Mouse (Mus musculus) embryonic facial prominence, embryonic 15.5 days (tissue): Measurements from ENCODE around the gene Numa1. TPM values are rescaled to one million over a fixed set of nuclear protein-coding genes. Genes with fewer than 3 reads are reported as not detected.
A peak's percentile ranks its signal among the peaks of the same experiment; 100 is the strongest.
"Not testable (repeated sequence)": the region's sequence is repeated elsewhere in the genome, so short reads cannot be mapped to it uniquely, and the experiment has no call there.

Experiments used
- ATAC-seq: fragments of 200-750 bp; cut with Nextera tagmentation; 2 replicates; pipeline ENCODE4 v1.8.0; 2017; ENCODE audit warnings: low read depth, moderate TSS enrichment; ENCODE audit not compliant: insufficient number of reproducible peaks, low FRiP score, low TSS enrichment
- H3K27ac ChIP-seq: fragments of 300-500 bp; sonication (generic); replicated peaks from 2 replicates; pipeline ENCODE4 v1.5.1; 2015; ENCODE audit warnings: mild to moderate bottlenecking, inconsistent platforms
- H3K27me3 ChIP-seq: fragments of 300-500 bp; sonication (generic); 2 replicates; pipeline ENCODE4 v1.6.1; 2015; ENCODE audit warnings: inconsistent platforms
- H3K36me3 ChIP-seq: fragments of 300-500 bp; sonication (generic); 2 replicates; pipeline ENCODE4 v1.6.1; 2015; ENCODE audit warnings: mild to moderate bottlenecking, inconsistent platforms
- H3K4me1 ChIP-seq: fragments of 300-500 bp; sonication (generic); 2 replicates; pipeline ENCODE4 v1.6.1; 2015; ENCODE audit warnings: inconsistent platforms
- H3K4me2 ChIP-seq: fragments of 300-500 bp; sonication (generic); replicated peaks from 2 replicates; pipeline ENCODE4 v1.6.1; 2015; ENCODE audit warnings: mild to moderate bottlenecking, inconsistent platforms
- H3K4me3 ChIP-seq: fragments of 300-500 bp; sonication (generic); replicated peaks from 2 replicates; pipeline ENCODE4 v1.5.1; 2015; ENCODE audit warnings: mild to moderate bottlenecking, inconsistent platforms
- H3K9ac ChIP-seq: fragments of 300-500 bp; sonication (generic); 2 replicates; pipeline ENCODE4 v1.6.1; 2015; ENCODE audit warnings: inconsistent platforms
- H3K9me3 ChIP-seq: fragments of 300-500 bp; sonication (generic); replicated peaks from 2 replicates; pipeline ENCODE4 v1.6.1; 2016; ENCODE audit warnings: inconsistent platforms
- WGBS: fragments of 180-500 bp; shearing (Covaris S2); methylation state at CpG from one replicate; pipeline ENCODE4 v1.1.7; 2015; 5-methylcytosine and 5-hydroxymethylcytosine counted together
- polyA plus RNA-seq: library from polyadenylated mRNA; unstranded; fragments of >200 nt; fragmentation: Nextera tagmentation; extraction: Ambion mirVana; gene quantifications from 2 replicates; pipeline ENCODE4 v1.2.1, GENCODE M21; 2015

Gene Numa1
- polyA plus RNA-seq, 1 experiment from 2014 or later: 73.7 TPM

DNA sequence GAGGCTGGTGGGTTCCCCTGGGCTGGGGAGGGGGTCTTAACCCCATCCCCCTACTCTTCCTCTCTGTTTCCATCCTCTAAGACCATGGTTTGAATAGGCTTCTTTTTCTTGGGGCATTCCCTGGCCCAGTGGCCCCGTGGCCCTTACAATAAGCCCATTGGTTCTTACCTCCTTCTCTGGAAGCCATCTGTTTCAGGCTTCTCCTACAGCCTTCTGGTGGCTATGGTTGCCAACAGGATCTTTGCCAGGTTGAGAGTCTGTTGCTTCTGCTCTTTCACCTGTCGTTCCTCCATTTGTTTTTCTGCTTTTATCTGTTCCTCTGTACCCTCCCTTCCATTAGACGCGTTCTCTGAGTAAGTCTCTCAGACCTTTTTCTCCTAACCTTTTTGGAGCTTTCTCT, 3.7 kb downstream of the Numa1 start:
- Histone ChIP-seq H3K9me3 (no peaks in the 10 kb centered on the region), H3K4me2 (no peak overlapping the region), H3K27me3 (no peaks in the 10 kb centered on the region), H3K4me3 (no peak overlapping the region), H3K4me1 (peaks cover 18% of the 10 kb centered on the region; the same call in 1 of the 2 replicates), H3K9ac (no peak overlapping the region), H3K36me3 (no peaks in the 10 kb centered on the region), H3K27ac (no peak overlapping the region)
- ATAC-seq: no peak
- WGBS: 91% methylated on average over 4 of the region's 4 CpGs

DNA sequence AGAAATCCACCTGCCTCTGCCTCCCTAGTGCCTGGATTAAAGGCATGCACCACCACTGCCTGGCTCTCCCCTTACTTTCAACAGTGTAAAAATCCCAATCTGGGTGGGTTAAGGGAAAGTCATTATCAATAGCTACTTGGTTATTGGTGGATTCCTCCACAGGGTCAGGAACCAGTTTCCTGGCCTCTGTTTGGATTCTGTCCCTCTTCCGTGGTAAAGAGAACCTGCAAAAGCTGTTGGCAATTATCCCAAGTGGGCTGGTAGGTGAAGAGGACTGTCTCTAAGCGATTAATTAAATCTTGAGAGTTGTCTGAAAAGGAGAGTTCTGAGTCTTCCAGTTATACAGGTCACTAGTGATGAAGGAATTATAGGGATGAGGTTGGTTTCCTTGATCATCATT, 4.4 kb downstream of the Numa1 start:
- Histone ChIP-seq H3K27ac (no peak overlapping the region), H3K27me3 (no peaks in the 10 kb centered on the region), H3K9ac (no peak overlapping the region), H3K4me1 (peaks cover 15% of the 10 kb centered on the region; the same call in 1 of the 2 replicates), H3K9me3 (no peaks in the 10 kb centered on the region), H3K36me3 (no peaks in the 10 kb centered on the region), H3K4me2 (no peak overlapping the region), H3K4me3 (no peak overlapping the region)
- 73% methylated on average over 2 of the region's 2 CpGs for WGBS
- no peak for ATAC-seq

DNA sequence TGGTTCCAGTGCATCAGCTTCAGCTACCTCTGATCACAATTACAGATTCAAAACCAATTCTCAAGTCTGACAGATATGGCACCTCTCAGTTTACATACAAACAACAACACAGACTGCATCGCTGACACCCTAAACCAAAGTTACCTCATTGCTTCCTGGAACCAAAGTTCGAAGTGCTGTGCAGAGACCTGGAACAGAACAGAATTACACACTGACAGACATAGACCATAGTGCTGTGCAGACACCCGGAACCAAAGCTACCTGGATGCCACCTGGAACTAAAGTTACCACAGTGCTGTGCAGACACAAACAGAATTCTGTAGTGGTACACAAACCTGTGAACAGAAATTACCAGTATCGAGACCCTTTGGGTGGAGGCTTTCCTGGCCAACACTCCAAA, 5.8 kb downstream of the Numa1 start:
- 87% methylated on average over 4 of the region's 4 CpGs for WGBS
- no peak for ATAC-seq
- Histone ChIP-seq H3K4me2 (no peak overlapping the region), H3K4me1 (peaks cover 12% of the 10 kb centered on the region; the same call in 1 of the 2 replicates), H3K9me3 (no peaks in the 10 kb centered on the region), H3K9ac (no peak overlapping the region), H3K36me3 (no peaks in the 10 kb centered on the region), H3K27ac (no peak overlapping the region), H3K4me3 (no peak overlapping the region), H3K27me3 (no peaks in the 10 kb centered on the region)

DNA sequence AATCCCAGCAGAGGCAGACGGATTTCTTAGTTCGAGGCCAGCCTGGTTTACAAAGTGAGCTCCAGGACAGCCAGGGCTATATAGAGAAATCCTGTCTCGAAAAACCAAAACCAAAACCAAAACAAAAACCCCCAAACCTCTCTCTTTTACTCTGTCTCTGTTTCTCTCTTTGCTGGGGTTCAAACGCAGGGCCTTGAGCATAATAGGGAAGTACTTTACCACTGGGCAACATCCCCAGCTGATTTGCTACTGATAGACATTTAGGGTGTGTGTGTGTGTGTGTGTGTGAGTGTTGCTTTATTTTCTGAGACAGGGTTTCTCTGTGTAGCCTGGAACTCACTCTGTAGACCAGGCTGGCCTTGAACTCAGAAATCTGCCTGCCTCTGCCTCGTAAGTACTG, 15.1 kb downstream of the Numa1 start:
- not testable (repeated sequence) for H3K36me3 ChIP-seq, H3K4me2 ChIP-seq, H3K9me3 ChIP-seq, H3K9ac ChIP-seq, H3K4me1 ChIP-seq, H3K4me3 ChIP-seq, ATAC-seq, H3K27ac ChIP-seq, H3K27me3 ChIP-seq
- 89% methylated on average over 5 of the region's 5 CpGs for WGBS

DNA sequence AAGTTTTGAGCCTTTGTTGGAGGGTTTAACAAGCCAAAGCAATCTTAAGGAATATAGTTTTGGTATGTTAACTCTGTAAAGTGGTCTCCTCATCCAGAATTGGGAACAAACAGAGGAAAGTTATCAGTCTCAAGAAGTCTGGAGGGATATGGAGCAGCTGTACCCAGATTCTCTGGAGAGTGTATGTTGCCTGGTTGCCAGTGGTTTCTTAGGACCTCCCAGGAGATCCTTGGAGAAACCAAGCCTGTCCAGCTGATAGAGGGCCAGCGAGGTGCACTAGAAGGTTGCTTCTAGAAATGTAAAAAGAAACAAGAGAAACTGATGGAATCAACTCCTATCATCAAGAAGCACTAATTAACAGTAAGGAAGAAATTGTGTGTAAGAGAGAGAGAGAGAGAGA, 17.7 kb downstream of the Numa1 start:
- ATAC-seq: no peak
- Histone ChIP-seq H3K9ac (no peak overlapping the region), H3K4me2 (no peak overlapping the region), H3K4me3 (no peak overlapping the region), H3K27me3 (no peaks in the 10 kb centered on the region), H3K4me1 (no peaks in the 10 kb centered on the region), H3K27ac (0 out of 2 replicates have a peak overlapping the region, but pooled peaks have one; percentile 51), H3K9me3 (no peaks in the 10 kb centered on the region), H3K36me3 (no peaks in the 10 kb centered on the region)
- 71% methylated on average over 1 of the region's 1 CpGs for WGBS

DNA sequence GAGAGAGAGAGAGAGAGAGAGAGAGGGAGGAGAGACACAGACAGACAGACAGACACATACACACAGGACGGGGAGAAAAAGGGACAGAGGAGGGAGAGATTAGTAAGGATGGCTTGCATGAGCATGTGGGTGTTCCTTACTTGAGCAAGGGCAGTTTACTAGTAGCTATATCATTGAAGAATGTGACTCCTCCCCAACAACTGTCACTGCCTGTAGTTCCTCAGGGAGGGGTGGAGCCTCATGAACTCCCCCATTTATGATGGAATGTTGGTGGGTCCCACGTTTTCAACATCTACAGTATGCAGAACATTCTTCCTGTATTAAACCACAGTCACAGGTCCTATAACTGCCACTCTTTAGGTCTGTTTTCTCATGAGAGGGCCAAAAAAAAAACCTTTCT, 18.2 kb downstream of the Numa1 start:
- Histone ChIP-seq H3K27me3 (no peaks in the 10 kb centered on the region), H3K9me3 (no peaks in the 10 kb centered on the region), H3K4me1 (no peaks in the 10 kb centered on the region), H3K27ac (no peak overlapping the region), H3K4me2 (no peak overlapping the region), H3K36me3 (no peaks in the 10 kb centered on the region), H3K4me3 (no peak overlapping the region), H3K9ac (no peak overlapping the region)
- no peak for ATAC-seq
- 32% methylated on average over 2 of the region's 2 CpGs for WGBS

DNA sequence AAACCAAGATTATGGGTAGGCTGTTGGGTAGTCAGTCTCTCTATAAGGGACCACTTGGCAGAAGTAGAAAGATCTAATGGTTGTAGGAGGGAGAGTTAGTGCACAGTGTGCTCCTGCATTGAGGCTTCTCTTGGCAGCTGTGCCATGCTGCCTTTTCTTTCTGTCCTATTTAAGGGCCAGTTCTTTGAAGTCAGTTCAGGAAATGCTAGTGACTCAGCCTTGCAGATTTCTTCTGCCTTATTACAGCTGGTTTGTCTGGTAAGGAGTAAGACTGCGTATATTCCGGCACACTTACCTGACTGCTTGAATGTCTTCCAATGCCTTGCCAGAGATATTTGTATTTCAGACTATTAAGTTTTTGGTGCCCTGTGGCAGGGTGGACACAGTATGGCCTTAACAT, 20.3 kb downstream of the Numa1 start:
- H3K27me3 ChIP-seq: no peaks in the 10 kb centered on the region
- H3K4me1 ChIP-seq: no peaks in the 10 kb centered on the region
- H3K27ac ChIP-seq: no peak overlapping the region
- no peaks in the 10 kb centered on the region for H3K36me3 ChIP-seq
- 86% methylated on average over 2 of the region's 2 CpGs for WGBS
- no peak overlapping the region for H3K4me2 ChIP-seq
- no peak for ATAC-seq
- no peak overlapping the region for H3K9ac ChIP-seq
- H3K4me3 ChIP-seq: no peak overlapping the region
- no peaks in the 10 kb centered on the region for H3K9me3 ChIP-seq

DNA sequence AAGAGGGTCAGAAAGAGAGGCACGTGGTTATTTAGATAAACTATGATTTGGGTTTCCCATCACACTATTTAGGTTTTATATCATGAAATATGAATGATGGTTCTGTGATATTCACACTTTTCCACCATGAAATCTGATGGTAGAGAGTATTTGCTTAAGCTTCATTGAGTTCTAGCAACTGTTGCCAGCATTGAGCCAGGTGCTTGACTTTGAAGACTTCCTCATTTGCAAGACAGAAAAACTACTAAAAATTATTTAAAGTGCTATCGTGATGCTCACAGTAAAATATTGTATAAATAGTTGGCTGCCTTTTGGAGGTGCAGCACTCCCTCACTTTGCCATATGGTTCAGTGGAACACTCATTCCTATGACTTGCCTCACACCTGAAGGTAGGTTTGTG, 21.4 kb downstream of the Numa1 start:
- H3K27me3 ChIP-seq: no peaks in the 10 kb centered on the region
- no peaks in the 10 kb centered on the region for H3K4me1 ChIP-seq
- H3K4me3 ChIP-seq: no peak overlapping the region
- no peak overlapping the region for H3K9ac ChIP-seq
- ATAC-seq: no peak
- H3K4me2 ChIP-seq: no peak overlapping the region
- no peaks in the 10 kb centered on the region for H3K36me3 ChIP-seq
- no peak overlapping the region for H3K27ac ChIP-seq
- H3K9me3 ChIP-seq: no peaks in the 10 kb centered on the region
- WGBS: 95% methylated on average over 2 of the region's 2 CpGs

DNA sequence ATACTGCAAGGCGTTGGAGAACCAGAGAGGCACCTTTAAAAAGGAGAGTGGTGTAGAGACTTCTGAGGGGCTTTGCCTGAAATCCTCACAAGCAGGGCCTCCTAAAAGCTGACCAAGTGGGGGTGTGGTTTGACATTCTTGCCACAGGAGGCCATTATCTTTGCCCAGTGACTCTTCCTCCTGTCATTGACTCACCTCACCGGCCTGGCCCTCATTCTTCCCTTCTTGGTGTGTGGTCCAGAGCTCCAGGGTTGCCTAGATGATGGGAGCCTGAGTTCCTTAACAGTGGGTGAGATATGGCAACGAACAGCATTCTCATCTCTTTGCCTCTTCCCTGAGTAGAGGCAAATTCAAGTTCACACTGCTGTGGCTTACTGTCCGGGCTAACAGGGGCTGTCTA, 22.0 kb downstream of the Numa1 start:
- Histone ChIP-seq H3K4me2 (no peak overlapping the region), H3K27ac (no peak overlapping the region), H3K4me3 (no peak overlapping the region), H3K4me1 (no peaks in the 10 kb centered on the region), H3K27me3 (no peaks in the 10 kb centered on the region), H3K36me3 (no peaks in the 10 kb centered on the region), H3K9me3 (no peaks in the 10 kb centered on the region), H3K9ac (no peak overlapping the region)
- no peak for ATAC-seq
- 68% methylated on average over 4 of the region's 4 CpGs for WGBS

DNA sequence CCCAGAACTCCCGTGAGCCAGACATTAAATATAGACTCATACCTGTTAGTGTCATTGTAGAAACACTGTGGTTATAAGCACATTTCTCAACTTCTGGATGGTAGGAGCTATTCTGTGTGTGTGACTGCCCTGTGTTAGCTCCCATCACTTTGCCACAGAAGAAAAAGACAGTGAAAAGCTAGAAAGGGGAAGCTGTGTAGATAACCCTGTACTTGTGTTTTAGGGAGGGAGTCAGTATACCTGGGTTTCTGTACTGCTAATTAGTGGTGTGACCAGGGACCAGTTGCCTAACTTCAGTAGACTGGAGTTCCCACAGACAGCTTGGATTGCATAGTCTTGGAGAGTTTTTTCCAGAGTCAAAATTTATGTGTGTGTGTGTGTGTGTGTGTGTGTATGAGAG, 22.6 kb downstream of the Numa1 start:
- no peaks in the 10 kb centered on the region for H3K4me1 ChIP-seq
- no peak overlapping the region for H3K27ac ChIP-seq
- no peaks in the 10 kb centered on the region for H3K27me3 ChIP-seq
- no peak overlapping the region for H3K4me2 ChIP-seq
- no peaks in the 10 kb centered on the region for H3K9me3 ChIP-seq
- H3K36me3 ChIP-seq: no peaks in the 10 kb centered on the region
- H3K9ac ChIP-seq: no peak overlapping the region
- no peak for ATAC-seq
- no peak overlapping the region for H3K4me3 ChIP-seq
- 78% methylated on average over 1 of the region's 1 CpGs for WGBS

DNA sequence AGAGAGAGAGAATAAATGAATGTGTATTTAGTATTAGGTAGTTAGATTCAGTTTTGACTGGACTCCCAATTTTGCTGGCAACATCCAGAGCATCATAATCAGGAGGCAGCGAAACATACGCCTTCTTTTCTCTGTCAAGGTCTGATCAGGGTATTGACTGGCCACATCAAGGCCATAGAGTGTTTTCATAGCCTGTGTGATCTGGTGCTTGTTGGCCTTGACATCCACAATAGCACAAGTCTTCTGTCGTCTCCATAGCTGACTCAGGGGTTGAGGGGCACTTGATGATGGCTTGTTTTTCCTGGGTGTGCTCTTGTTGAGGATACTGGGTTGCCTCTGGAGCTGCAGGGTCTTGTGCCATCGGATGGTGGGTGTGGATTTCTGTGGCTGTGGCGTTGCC, 23.0 kb downstream of the Numa1 start:
- no peaks in the 10 kb centered on the region for H3K4me1 ChIP-seq
- H3K27ac ChIP-seq: no peak overlapping the region
- no peak for ATAC-seq
- H3K4me3 ChIP-seq: no peak overlapping the region
- no peak overlapping the region for H3K9ac ChIP-seq
- no peaks in the 10 kb centered on the region for H3K9me3 ChIP-seq
- H3K27me3 ChIP-seq: no peaks in the 10 kb centered on the region
- no peak overlapping the region for H3K4me2 ChIP-seq
- no peaks in the 10 kb centered on the region for H3K36me3 ChIP-seq
- WGBS: 93% methylated on average over 5 of the region's 5 CpGs

DNA sequence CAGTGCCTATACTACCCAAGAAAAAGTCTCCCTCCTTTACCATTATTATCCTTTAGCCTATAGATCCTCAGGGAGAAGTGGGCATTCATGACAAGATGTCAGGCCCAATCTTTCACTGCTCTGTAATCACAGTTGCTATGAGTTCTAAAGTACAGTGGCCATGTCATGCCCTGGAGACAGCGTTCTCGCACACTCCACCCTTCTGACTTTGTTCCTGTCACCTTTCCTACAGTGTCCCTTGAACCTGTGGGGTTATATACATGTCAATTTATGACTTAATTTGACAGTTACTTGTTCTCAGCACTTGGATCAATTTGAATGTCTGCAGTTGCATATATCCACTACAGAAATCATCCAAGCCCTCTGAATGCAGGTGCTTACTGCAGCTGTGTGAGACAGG, 28.9 kb downstream of the Numa1 start:
- Histone ChIP-seq H3K27me3 (no peaks in the 10 kb centered on the region), H3K4me2 (no peak overlapping the region), H3K9ac (no peak overlapping the region), H3K4me1 (no peaks in the 10 kb centered on the region), H3K36me3 (no peaks in the 10 kb centered on the region), H3K9me3 (no peaks in the 10 kb centered on the region), H3K27ac (no peak overlapping the region), H3K4me3 (no peak overlapping the region)
- ATAC-seq: no peak
- WGBS: 97% methylated on average over 2 of the region's 2 CpGs
